Mouse (Mus musculus): ENCODE results near the gene Agbl3. TPM values are rescaled to one million over a fixed set of nuclear protein-coding genes. Genes with fewer than 3 reads are reported as not detected.

Gene Agbl3
- polyA plus RNA-seq, 1 experiment from 2014 or later = 13.2 TPM

GRCm38 (mm10) chr6:34877509-34878321 is 97.5 kb downstream of the Agbl3 start, which contains the start of gene Cyren:
Gene Cyren (minus strand): TSS chr6:34878060.
- peak within 1 kb of the TSS; percentile 68 for H3K9ac ChIP-seq
- peak; percentile 94 for ATAC-seq (ENCODE audit: low FRiP score, low read depth)
- peak within 1 kb of the TSS; percentile 61 for H3K4me2 ChIP-seq
- H3K27ac ChIP-seq (replicated peaks) = peak within 1 kb of the TSS; percentile 90
- no peaks in the 10 kb centered on the region for H3K9me3 ChIP-seq
- no peaks in the 10 kb centered on the region for H3K27me3 ChIP-seq
- H3K36me3 ChIP-seq = peaks cover 7% of the 10 kb centered on the region; the same call in 1 of the 2 replicates
- WGBS = under 1% methylated on average over 53 of the region's 56 CpGs
- H3K4me1 ChIP-seq (replicated peaks) = peaks cover 20% of the 10 kb centered on the region
- peak within 1 kb of the TSS; percentile 60 for H3K4me3 ChIP-seq

DNA sequence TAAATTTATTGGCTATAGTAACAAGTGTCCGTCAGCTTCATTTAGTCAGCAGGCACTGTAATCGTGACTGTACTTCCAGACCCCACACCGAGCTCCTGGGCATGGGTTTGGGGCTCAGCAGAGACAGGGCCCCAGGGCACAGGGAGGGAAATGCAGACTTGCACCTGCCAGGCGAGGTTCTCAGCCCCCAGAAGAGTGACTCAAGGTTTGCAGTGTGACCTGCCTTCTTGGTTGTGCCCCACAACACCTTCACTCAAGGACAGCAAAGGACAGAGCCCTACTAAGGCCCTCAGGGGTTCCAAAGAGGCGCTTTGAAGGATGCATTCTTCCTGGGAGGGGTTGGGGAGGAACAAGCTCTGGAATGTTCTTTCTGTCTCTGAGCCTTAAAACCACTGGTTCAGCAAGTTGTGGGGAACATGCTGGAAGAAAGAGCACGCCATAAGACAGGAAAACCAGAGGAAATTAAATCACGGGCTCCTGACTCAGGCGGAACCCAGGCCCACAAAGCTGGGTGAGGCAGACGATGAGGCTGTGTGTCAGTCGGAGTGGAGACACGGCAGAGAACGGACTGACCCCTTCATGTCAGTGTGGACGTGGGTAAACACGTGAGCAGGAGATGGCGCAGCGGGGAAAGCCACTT is 99.0 kb downstream of the Agbl3 start:
- no peaks in the 10 kb centered on the region for H3K9me3 ChIP-seq
- H3K27ac ChIP-seq (replicated peaks) = no peak overlapping the region
- H3K4me1 ChIP-seq (replicated peaks) = peaks cover 20% of the 10 kb centered on the region
- no peaks in the 10 kb centered on the region for H3K27me3 ChIP-seq
- H3K9ac ChIP-seq = no peak overlapping the region
- peaks cover 14% of the 10 kb centered on the region; the same call in 1 of the 2 replicates for H3K36me3 ChIP-seq
- 90% methylated on average over 16 of the region's 16 CpGs for WGBS
- no peak overlapping the region for H3K4me2 ChIP-seq
- H3K4me3 ChIP-seq = no peak overlapping the region
- no peak for ATAC-seq (ENCODE audit: low FRiP score, low read depth)

DNA sequence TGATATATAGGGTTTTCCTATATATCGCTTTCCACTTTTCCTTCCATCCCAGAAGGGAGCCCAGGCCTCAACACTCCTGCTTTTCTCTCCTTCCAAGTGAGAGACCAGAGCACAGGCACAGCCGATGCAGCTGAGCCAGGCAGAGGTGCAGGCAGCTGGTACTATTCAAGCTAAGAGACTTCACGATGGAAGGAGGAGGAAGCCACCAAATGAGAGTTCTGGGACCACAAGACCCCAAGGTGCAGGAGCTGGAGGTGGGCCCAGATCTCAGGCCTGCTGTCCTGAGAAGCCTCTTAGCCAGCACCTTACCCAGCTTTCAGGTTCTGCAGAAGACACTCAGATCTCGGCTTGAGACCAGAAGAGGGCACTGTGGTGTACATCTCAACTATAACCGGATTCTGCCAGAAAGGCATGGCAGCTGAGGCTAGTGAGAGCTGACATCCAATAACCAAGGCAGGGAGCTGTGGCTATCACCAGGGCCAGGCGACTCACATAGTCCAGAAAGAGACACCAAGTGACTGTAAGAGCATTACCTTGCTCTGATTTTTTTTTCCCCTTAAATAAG is 99.8 kb downstream of the Agbl3 start:
- peaks cover 21% of the 10 kb centered on the region; the same call in 1 of the 2 replicates for H3K36me3 ChIP-seq
- H3K4me2 ChIP-seq = no peak overlapping the region
- H3K27me3 ChIP-seq = no peaks in the 10 kb centered on the region
- WGBS = 58% methylated on average over 6 of the region's 6 CpGs
- H3K4me3 ChIP-seq = no peak overlapping the region
- no peak overlapping the region for H3K9ac ChIP-seq
- no peak for ATAC-seq (ENCODE audit: low FRiP score, low read depth)
- H3K27ac ChIP-seq (replicated peaks) = no peak overlapping the region
- no peaks in the 10 kb centered on the region for H3K9me3 ChIP-seq
- H3K4me1 ChIP-seq (replicated peaks) = peaks cover 20% of the 10 kb centered on the region

DNA sequence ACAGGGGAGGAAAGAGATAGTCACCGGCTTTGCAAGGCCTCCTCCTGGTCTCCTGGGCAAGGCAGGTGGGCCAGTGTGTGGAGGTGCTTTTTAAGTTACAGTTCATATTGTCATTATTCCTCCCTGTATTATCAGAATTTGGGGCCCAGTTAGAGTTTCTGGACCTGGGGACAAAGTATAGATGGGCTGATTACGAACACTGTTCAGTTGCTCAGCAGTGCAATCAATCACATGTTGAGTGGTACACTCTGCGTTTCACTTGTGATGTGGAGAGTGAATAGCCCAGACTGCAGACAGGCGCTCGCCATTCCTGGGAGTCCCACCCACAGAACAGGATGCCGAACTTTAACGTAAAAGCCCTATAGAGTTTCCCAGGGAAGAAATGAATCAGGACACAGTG is 104.5 kb downstream of the Agbl3 start:
- H3K4me3 ChIP-seq = no peak overlapping the region

GRCm38 (mm10) chr6:34887131-34887850 is 107.1 kb downstream of the Agbl3 start:
- Histone ChIP-seq H3K4me2 (no peak overlapping the region), H3K36me3 (peaks cover 51% of the 10 kb centered on the region), H3K4me3 (no peak overlapping the region), H3K9ac (no peak overlapping the region), H3K9me3 (no peaks in the 10 kb centered on the region), H3K4me1 (replicated peaks) (no peaks in the 10 kb centered on the region), H3K27ac (replicated peaks) (no peak overlapping the region), H3K27me3 (no peaks in the 10 kb centered on the region)
- 0 out of 2 replicates have a peak, but pooled peaks have one; percentile 36 for ATAC-seq (ENCODE audit: low FRiP score, low read depth)
- WGBS = 24% methylated on average over 6 of the region's 6 CpGs

More for the DNA sequence above, 104.5 kb downstream of the Agbl3 start:
- Histone ChIP-seq H3K27me3 (no peaks in the 10 kb centered on the region), H3K9ac (no peak overlapping the region), H3K36me3 (peaks cover 39% of the 10 kb centered on the region), H3K27ac (replicated peaks) (no peak overlapping the region), H3K9me3 (no peaks in the 10 kb centered on the region), H3K4me1 (replicated peaks) (no peaks in the 10 kb centered on the region), H3K4me2 (no peak overlapping the region)
- ATAC-seq (ENCODE audit: low FRiP score, low read depth) = no peak
- 84% methylated on average over 7 of the region's 7 CpGs for WGBS

GRCm38 (mm10) chr6:34889185-34889584 is 109.0 kb downstream of the Agbl3 start:
- no peaks in the 10 kb centered on the region for H3K9me3 ChIP-seq
- H3K27ac ChIP-seq (replicated peaks) = no peak overlapping the region
- 48% methylated on average over 4 of the region's 4 CpGs for WGBS
- H3K9ac ChIP-seq = no peak overlapping the region
- no peaks in the 10 kb centered on the region for H3K27me3 ChIP-seq
- peaks cover 50% of the 10 kb centered on the region for H3K36me3 ChIP-seq
- H3K4me3 ChIP-seq = no peak overlapping the region
- H3K4me2 ChIP-seq = no peak overlapping the region
- no peaks in the 10 kb centered on the region for H3K4me1 ChIP-seq (replicated peaks)
- no peak for ATAC-seq (ENCODE audit: low FRiP score, low read depth)

- Histone ChIP-seq H3K4me2 (no peak overlapping the region), H3K4me1 (replicated peaks) (no peaks in the 10 kb centered on the region), H3K36me3 (peaks cover 54% of the 10 kb centered on the region), H3K9me3 (no peaks in the 10 kb centered on the region), H3K27me3 (no peaks in the 10 kb centered on the region), H3K27ac (replicated peaks) (no peak overlapping the region), H3K4me3 (no peak overlapping the region), H3K9ac (no peak overlapping the region)
- 83% methylated on average over 7 of the region's 7 CpGs for WGBS
- ATAC-seq (ENCODE audit: low FRiP score, low read depth) = no peak
Observed at GRCm38 (mm10) chr6:34895569-34895968, 115.3 kb downstream of the Agbl3 start.

GRCm38 (mm10) chr6:34896168-34896780 is 116.0 kb downstream of the Agbl3 start:
- ATAC-seq (ENCODE audit: low FRiP score, low read depth) = no peak
- no peaks in the 10 kb centered on the region for H3K4me1 ChIP-seq (replicated peaks)
- H3K4me3 ChIP-seq = no peak overlapping the region
- H3K9ac ChIP-seq = no peak overlapping the region
- H3K9me3 ChIP-seq = no peaks in the 10 kb centered on the region
- no peaks in the 10 kb centered on the region for H3K27me3 ChIP-seq
- 58% methylated on average over 16 of the region's 16 CpGs for WGBS
- H3K4me2 ChIP-seq = no peak overlapping the region
- peaks cover 47% of the 10 kb centered on the region for H3K36me3 ChIP-seq
- H3K27ac ChIP-seq (replicated peaks) = no peak overlapping the region

GRCm38 (mm10) chr6:34899127-34899526 is 118.9 kb downstream of the Agbl3 start:
- Histone ChIP-seq H3K27me3 (no peaks in the 10 kb centered on the region), H3K9ac (no peak overlapping the region), H3K9me3 (no peaks in the 10 kb centered on the region), H3K4me3 (no peak overlapping the region), H3K4me1 (replicated peaks) (0 out of 2 replicates have a peak, but pooled peaks cover 5% of the 10 kb centered on the region), H3K36me3 (peaks cover 42% of the 10 kb centered on the region), H3K27ac (replicated peaks) (no peak overlapping the region), H3K4me2 (no peak overlapping the region)
- ATAC-seq (ENCODE audit: low FRiP score, low read depth) = no peak
- 94% methylated on average over 2 of the region's 2 CpGs for WGBS

GRCm38 (mm10) chr6:34900990-34901389 is 120.8 kb downstream of the Agbl3 start:
- H3K9ac ChIP-seq = no peak overlapping the region
- no peaks in the 10 kb centered on the region for H3K9me3 ChIP-seq
- ATAC-seq (ENCODE audit: low FRiP score, low read depth) = no peak
- H3K4me1 ChIP-seq (replicated peaks) = 0 out of 2 replicates have a peak, but pooled peaks cover 5% of the 10 kb centered on the region
- WGBS = 69% methylated on average over 2 of the region's 2 CpGs
- H3K4me3 ChIP-seq = no peak overlapping the region
- H3K27me3 ChIP-seq = no peaks in the 10 kb centered on the region
- no peak overlapping the region for H3K27ac ChIP-seq (replicated peaks)
- peaks cover 41% of the 10 kb centered on the region for H3K36me3 ChIP-seq
- H3K4me2 ChIP-seq = no peak overlapping the region

GRCm38 (mm10) chr6:34901911-34902444 is 121.7 kb downstream of the Agbl3 start:
- no peak; the same call in 1 of the 2 replicates for ATAC-seq (ENCODE audit: low FRiP score, low read depth)
- Histone ChIP-seq H3K4me1 (replicated peaks) (0 out of 2 replicates have a peak, but pooled peaks cover 5% of the 10 kb centered on the region), H3K9me3 (no peaks in the 10 kb centered on the region), H3K36me3 (peaks cover 44% of the 10 kb centered on the region), H3K27ac (replicated peaks) (no peak overlapping the region), H3K27me3 (no peaks in the 10 kb centered on the region), H3K4me2 (no peak overlapping the region), H3K4me3 (no peak overlapping the region), H3K9ac (no peak overlapping the region)
- WGBS = 53% methylated on average over 9 of the region's 9 CpGs
